Mouse (Mus musculus) myocyte (in vitro differentiated cells): ENCODE measurements around the gene Cyp2d11. TPM values are rescaled to one million over a fixed set of nuclear protein-coding genes. Genes with fewer than 3 reads are reported as not detected.
"Not testable (repeated sequence)": the region's sequence is repeated elsewhere in the genome, so short reads cannot be mapped to it uniquely, and the experiment has no call there.

Source experiments
- H3K27me3 ChIP-seq: one replicate; pipeline ENCODE4 v1.6.1; 2011; ENCODE audit not compliant: control insufficient read depth, insufficient read depth, insufficient read length
- H3K36me3 ChIP-seq: one replicate; pipeline ENCODE4 v1.6.1; 2011; ENCODE audit not compliant: control insufficient read depth, insufficient read depth
- H3K4me2 ChIP-seq: one replicate; pipeline ENCODE4 v1.6.1; 2011; ENCODE audit warnings: low read depth, control low read depth
- H3K4me3 ChIP-seq: one replicate; pipeline ENCODE4 v1.5.1; 2011; ENCODE audit warnings: mild to moderate bottlenecking, control low read depth, moderate library complexity
- H3K79me2 ChIP-seq: one replicate; pipeline ENCODE4 v1.6.1; 2011; ENCODE audit not compliant: control insufficient read depth, insufficient read depth
- H3ac ChIP-seq: one replicate; pipeline ENCODE4 v1.6.1; 2011; ENCODE audit not compliant: control insufficient read depth, insufficient read length
- CEBPB ChIP-seq: IDR thresholded peaks from 2 replicates; pipeline ENCODE4 v1.6.1; 2011; ENCODE audit warnings: mild to moderate bottlenecking, moderate library complexity; ENCODE audit not compliant: poor library complexity, insufficient read depth, severe bottlenecking
- E2F4 ChIP-seq: IDR thresholded peaks from one replicate; pipeline ENCODE4 v1.6.1; 2011; ENCODE audit warnings: mild to moderate bottlenecking, control low read depth, moderate library complexity; ENCODE audit not compliant: insufficient read depth
- MAX ChIP-seq: IDR thresholded peaks from one replicate; pipeline ENCODE4 v1.6.1; 2011; ENCODE audit warnings: low read depth, mild to moderate bottlenecking, control low read depth
- MYOD1 ChIP-seq, 3 experiments: IDR thresholded peaks; one replicate each; pipeline ENCODE4 v1.6.1; 2011; ENCODE audit warnings: control low read depth in 2 of 3, low read depth in 2 of 3, mild to moderate bottlenecking in 2 of 3, moderate library complexity in 1 of 3; ENCODE audit not compliant: insufficient read length in 2 of 3, control insufficient read depth in 1 of 3
- MYOG ChIP-seq, 3 experiments: IDR thresholded peaks; one replicate each; pipeline ENCODE4 v1.6.1; 2011; ENCODE audit warnings: control low read depth in 2 of 3, low read depth in 2 of 3, mild to moderate bottlenecking in 2 of 3; ENCODE audit not compliant: insufficient read length in 2 of 3, control insufficient read depth in 1 of 3, insufficient read depth in 1 of 3
- POLR2A ChIP-seq: IDR thresholded peaks from one replicate; pipeline ENCODE4 v1.6.1; 2011; ENCODE audit warnings: low read depth, mild to moderate bottlenecking, control low read depth, moderate library complexity; ENCODE audit not compliant: insufficient read length
- POLR2AphosphoS2 ChIP-seq: IDR thresholded peaks from one replicate; pipeline ENCODE4 v1.6.1; 2011; ENCODE audit warnings: low read depth, control low read depth; ENCODE audit not compliant: insufficient read length
- REST ChIP-seq: IDR thresholded peaks from one replicate; pipeline ENCODE4 v1.6.1; 2011; ENCODE audit warnings: mild to moderate bottlenecking, control low read depth, moderate library complexity; ENCODE audit not compliant: insufficient read depth, insufficient read length
- SRF ChIP-seq: IDR thresholded peaks from one replicate; pipeline ENCODE4 v1.6.1; 2011; ENCODE audit warnings: low read depth; ENCODE audit not compliant: control insufficient read depth, insufficient read length
- TCF12 ChIP-seq: IDR thresholded peaks from one replicate; pipeline ENCODE4 v1.6.1; 2011; ENCODE audit warnings: mild to moderate bottlenecking, control low read depth; ENCODE audit not compliant: poor library complexity, insufficient read depth, severe bottlenecking
- TCF3 ChIP-seq: IDR thresholded peaks from one replicate; pipeline ENCODE4 v1.6.1; 2011; ENCODE audit warnings: low read depth, control low read depth; ENCODE audit not compliant: insufficient read length
- USF1 ChIP-seq: IDR thresholded peaks from one replicate; pipeline ENCODE4 v1.6.1; 2011; ENCODE audit warnings: low read depth, mild to moderate bottlenecking, control low read depth, moderate library complexity
- polyA plus RNA-seq: library from polyadenylated mRNA; unstranded; fragments of >200 nt; fragmentation: generic; extraction: Trizol; gene quantifications from one replicate; pipeline ENCODE4 v1.2.1, GENCODE M21; 2012; ENCODE audit warnings: missing spikeins

Cyp2d11 gene
- polyA plus RNA-seq, 1 experiment = not detected

DNA sequence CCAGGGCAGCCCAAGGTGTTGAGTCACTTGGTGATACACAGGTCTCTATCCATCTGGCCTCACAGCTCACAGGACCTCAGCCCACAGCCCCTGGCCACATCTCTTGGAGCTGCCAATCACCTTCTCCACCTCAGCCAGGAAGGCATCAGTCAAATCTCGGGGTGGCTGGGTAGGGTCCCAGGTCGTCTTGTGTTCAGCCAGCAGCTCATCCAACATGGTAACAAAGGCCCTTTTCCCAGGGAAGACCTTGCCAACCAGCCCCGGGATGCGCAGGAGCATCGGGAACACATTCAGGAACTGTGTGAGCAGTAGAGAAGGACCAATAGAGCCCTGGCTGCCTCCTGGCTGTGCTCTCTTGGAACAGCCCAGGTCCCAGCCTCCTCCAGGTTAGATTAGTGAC, 20.8 kb downstream of the Cyp2d11 start:
- H3K4me3 ChIP-seq = no peak overlapping the region
- H3K27me3 ChIP-seq = peaks cover 4% of the 10 kb centered on the region
- no peak overlapping the region for H3K4me2 ChIP-seq
- H3ac ChIP-seq = no peak overlapping the region
- TF ChIP-seq CEBPB (no peak), MYOD1 (IDR thresholded peaks at IDR 0.05; ENCODE audit: control insufficient read depth in 1 of 3, insufficient read length in 2 of 3, low read depth in 2 of 3) (no peak), POLR2A (no peak), TCF12 (no peak), SRF (no peak), USF1 (no peak), POLR2AphosphoS2 (no peak), MYOG (IDR thresholded peaks at IDR 0.05; ENCODE audit: control insufficient read depth in 1 of 3, insufficient read depth in 1 of 3, insufficient read length in 2 of 3, low read depth in 2 of 3) (no peak), REST (no peak), MAX (no peak), TCF3 (no peak), E2F4 (no peak)
- H3K79me2 ChIP-seq = no peaks in the 10 kb centered on the region
- H3K36me3 ChIP-seq = no peaks in the 10 kb centered on the region

DNA sequence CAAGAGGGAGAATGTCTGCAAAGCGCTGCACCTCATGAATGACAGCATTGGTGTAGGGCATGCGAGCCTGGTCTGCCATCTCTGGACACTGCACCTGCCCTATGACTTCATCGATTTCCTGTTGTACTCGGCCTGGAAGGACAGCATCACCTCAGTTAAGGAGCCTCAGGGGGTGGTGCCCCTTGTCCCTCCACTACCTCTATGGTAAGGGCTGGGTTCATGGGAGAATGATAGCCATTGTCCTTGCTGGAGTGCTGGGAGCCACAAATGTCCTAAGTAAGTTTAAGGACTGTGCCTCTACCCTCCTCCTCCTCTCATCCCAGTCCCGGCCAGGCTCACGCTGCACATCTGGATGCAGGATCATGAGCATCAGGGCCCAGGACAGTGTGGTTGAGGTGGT, 21.4 kb downstream of the Cyp2d11 start:
- Histone ChIP-seq H3K36me3 (no peaks in the 10 kb centered on the region), H3K4me3 (no peak overlapping the region), H3K79me2 (no peaks in the 10 kb centered on the region), H3K4me2 (no peak overlapping the region), H3ac (no peak overlapping the region), H3K27me3 (peaks cover 4% of the 10 kb centered on the region)
- TF ChIP-seq POLR2A (no peak), E2F4 (no peak), MAX (no peak), MYOD1 (IDR thresholded peaks at IDR 0.05; ENCODE audit: control insufficient read depth in 1 of 3, insufficient read length in 2 of 3, low read depth in 2 of 3) (no peak), USF1 (no peak), MYOG (IDR thresholded peaks at IDR 0.05; ENCODE audit: control insufficient read depth in 1 of 3, insufficient read depth in 1 of 3, insufficient read length in 2 of 3, low read depth in 2 of 3) (no peak), REST (no peak), TCF3 (no peak), CEBPB (no peak), SRF (no peak)

DNA sequence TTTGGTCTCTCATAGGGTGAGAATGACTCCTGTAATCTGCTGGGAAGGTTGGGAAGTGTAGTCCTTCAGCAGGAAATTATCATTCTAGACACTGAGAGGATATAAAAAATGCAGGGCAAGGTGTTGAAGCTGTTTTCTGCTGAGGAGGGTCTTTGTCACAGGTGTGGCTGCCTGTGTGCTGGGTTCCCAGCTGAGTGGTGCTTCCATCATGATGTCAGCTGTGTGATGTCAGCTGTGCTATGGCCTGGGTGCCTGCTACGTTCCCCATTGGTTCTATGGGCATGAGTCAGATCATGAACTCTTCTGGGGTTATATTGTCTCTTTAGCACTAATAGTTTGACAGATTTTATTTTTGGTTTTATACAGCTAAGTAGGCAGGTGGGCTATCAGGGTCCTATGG, 25.0 kb downstream of the Cyp2d11 start:
- Histone ChIP-seq H3ac (no peak overlapping the region), H3K79me2 (no peaks in the 10 kb centered on the region), H3K4me2 (no peak overlapping the region), H3K27me3 (peaks cover 4% of the 10 kb centered on the region), H3K36me3 (no peaks in the 10 kb centered on the region), H3K4me3 (no peak overlapping the region)
- TF ChIP-seq REST = no peak
- TF ChIP-seq E2F4 = no peak
- TF ChIP-seq MYOG (IDR thresholded peaks at IDR 0.05; ENCODE audit: control insufficient read depth in 1 of 3, insufficient read depth in 1 of 3, insufficient read length in 2 of 3, low read depth in 2 of 3) = no peak
- TF ChIP-seq MYOD1 (IDR thresholded peaks at IDR 0.05; ENCODE audit: control insufficient read depth in 1 of 3, insufficient read length in 2 of 3, low read depth in 2 of 3) = no peak
- TF ChIP-seq SRF = no peak

DNA sequence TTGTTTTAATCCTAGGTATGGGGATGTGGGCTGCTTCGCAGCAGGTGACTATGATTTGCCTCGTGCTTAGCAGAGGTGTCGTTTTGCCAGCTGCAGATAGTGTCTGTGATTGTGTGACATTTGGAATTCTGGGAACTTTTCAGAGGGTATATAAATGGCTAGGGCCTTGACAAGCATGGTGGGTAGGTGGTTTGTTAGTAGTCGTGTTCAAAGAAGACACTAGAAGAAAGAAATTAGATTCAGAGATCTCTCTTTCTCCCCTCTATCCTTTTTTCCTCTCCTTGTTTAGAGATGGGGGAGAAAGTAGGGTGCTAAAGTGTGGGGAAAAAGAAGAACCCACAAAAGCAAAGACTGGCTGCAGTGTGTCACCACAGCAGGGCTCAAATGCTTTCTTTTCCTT, 25.7 kb downstream of the Cyp2d11 start:
- H3K79me2 ChIP-seq = no peaks in the 10 kb centered on the region
- H3K4me3 ChIP-seq = no peak overlapping the region
- no peak overlapping the region for H3K4me2 ChIP-seq
- TF ChIP-seq USF1 (no peak), MYOG (IDR thresholded peaks at IDR 0.05; ENCODE audit: control insufficient read depth in 1 of 3, insufficient read depth in 1 of 3, insufficient read length in 2 of 3, low read depth in 2 of 3) (no peak), TCF3 (no peak), REST (no peak), TCF12 (no peak), E2F4 (no peak), CEBPB (no peak), SRF (no peak), POLR2AphosphoS2 (no peak), MAX (no peak), MYOD1 (IDR thresholded peaks at IDR 0.05; ENCODE audit: control insufficient read depth in 1 of 3, insufficient read length in 2 of 3, low read depth in 2 of 3) (no peak), POLR2A (no peak)
- H3ac ChIP-seq = no peak overlapping the region
- no peaks in the 10 kb centered on the region for H3K36me3 ChIP-seq
- H3K27me3 ChIP-seq = peaks cover 4% of the 10 kb centered on the region

DNA sequence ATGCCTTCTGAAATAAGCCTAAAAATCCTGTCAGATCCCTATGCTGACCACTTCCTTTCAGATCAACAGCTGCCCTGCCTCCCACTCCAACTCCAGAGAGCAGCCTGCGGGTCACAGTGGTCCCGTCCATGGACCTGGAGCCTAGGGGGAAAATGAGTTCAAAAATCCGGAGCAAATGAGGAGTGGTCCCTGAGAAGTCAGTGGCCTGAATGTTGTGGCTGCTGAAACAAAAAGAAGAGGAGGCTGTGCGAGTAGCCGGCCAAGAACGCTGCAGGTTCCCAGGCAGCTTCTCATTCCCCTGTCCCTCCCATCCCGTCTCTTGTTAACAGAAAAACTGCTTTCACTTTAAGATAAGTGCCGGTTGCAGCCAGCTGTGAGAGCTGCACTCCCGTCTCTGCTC, 29.3 kb downstream of the Cyp2d11 start:
- not testable (repeated sequence) for H3K27me3 ChIP-seq, H3K4me3 ChIP-seq, H3K79me2 ChIP-seq, H3ac ChIP-seq, H3K36me3 ChIP-seq
- peak overlapping the region; percentile 61 for H3K4me2 ChIP-seq

DNA sequence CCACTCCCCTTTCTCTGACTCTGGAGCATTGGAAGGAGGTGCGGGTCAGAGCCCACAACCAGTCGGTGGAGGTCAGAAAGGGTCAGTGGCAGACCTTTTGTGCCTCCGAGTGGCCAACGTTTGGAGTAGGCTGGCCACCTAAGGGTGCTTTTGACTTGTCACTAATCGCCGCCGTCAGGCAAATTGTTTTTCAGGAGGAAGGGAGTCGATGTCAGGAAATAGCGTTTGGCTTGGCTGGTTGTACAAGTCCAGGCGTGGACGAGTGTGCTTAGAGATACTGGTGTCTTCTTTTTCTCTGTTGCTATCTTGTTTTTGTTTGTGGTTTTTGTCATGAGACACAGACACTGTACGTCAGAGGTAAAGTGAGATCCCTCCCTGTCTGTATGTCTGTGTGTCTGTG, 30.0 kb downstream of the Cyp2d11 start:
- not testable (repeated sequence) for H3K4me2 ChIP-seq, H3K27me3 ChIP-seq, H3K4me3 ChIP-seq, H3K79me2 ChIP-seq, H3ac ChIP-seq, H3K36me3 ChIP-seq
